Mouse (Mus musculus) heart, embryonic 13.5 days (tissue): ENCODE measurements around the gene Hoxb6. TPM values are rescaled to one million over a fixed set of nuclear protein-coding genes. Genes with fewer than 3 reads are reported as not detected.

Experiments used
- ATAC-seq: fragments of 200-750 bp; cut with Nextera tagmentation; 2 replicates; pipeline ENCODE4 v1.8.0; 2017; ENCODE audit warnings: moderate TSS enrichment; ENCODE audit not compliant: insufficient number of reproducible peaks, low FRiP score, low TSS enrichment; ENCODE audit errors: extremely low read depth
- H3K27ac ChIP-seq: fragments of 300-500 bp; sonication (generic); replicated peaks from 2 replicates; pipeline ENCODE4 v1.5.1; 2015; ENCODE audit warnings: moderate library complexity, mild to moderate bottlenecking, inconsistent platforms
- H3K27me3 ChIP-seq: fragments of 300-500 bp; sonication (generic); replicated peaks from 2 replicates; pipeline ENCODE4 v1.6.1; 2015; ENCODE audit warnings: mild to moderate bottlenecking, inconsistent platforms
- H3K36me3 ChIP-seq: fragments of 300-500 bp; sonication (generic); 2 replicates; pipeline ENCODE4 v1.6.1; 2015; ENCODE audit warnings: mild to moderate bottlenecking, inconsistent platforms
- H3K4me1 ChIP-seq: fragments of 300-500 bp; sonication (generic); 2 replicates; pipeline ENCODE4 v1.6.1; 2015; ENCODE audit warnings: inconsistent platforms
- H3K4me2 ChIP-seq: fragments of 300-500 bp; sonication (generic); 2 replicates; pipeline ENCODE4 v1.6.1; 2015; ENCODE audit warnings: inconsistent platforms, mild to moderate bottlenecking, moderate library complexity
- H3K4me3 ChIP-seq: fragments of 300-500 bp; sonication (generic); 2 replicates; pipeline ENCODE4 v1.5.1; 2015; ENCODE audit warnings: moderate library complexity, mild to moderate bottlenecking, inconsistent platforms
- H3K9ac ChIP-seq: fragments of 300-500 bp; sonication (generic); 2 replicates; pipeline ENCODE4 v1.6.1; 2015; ENCODE audit warnings: inconsistent platforms, mild to moderate bottlenecking, moderate library complexity
- H3K9me3 ChIP-seq: fragments of 300-500 bp; sonication (generic); 2 replicates; pipeline ENCODE4 v1.6.1; 2016; ENCODE audit warnings: inconsistent platforms
- WGBS: fragments of 180-500 bp; shearing (Covaris S2); methylation state at CpG from one replicate; pipeline ENCODE4 v1.1.7; 2015; ENCODE audit warnings: mixed read lengths; 5-methylcytosine and 5-hydroxymethylcytosine counted together
- polyA plus RNA-seq: library from polyadenylated mRNA; unstranded; fragments of >200 nt; fragmentation: Nextera tagmentation; extraction: Ambion mirVana; gene quantifications from 2 replicates; pipeline ENCODE4 v1.2.1, GENCODE M21; 2015

Hoxb6 gene
- polyA plus RNA-seq, 1 experiment from 2014 or later, result 2.0 TPM

GRCm38 (mm10) chr11:96306183-96306907 is 14.1 kb downstream of the Hoxb6 start:
- H3K27ac ChIP-seq, result no peak overlapping the region
- H3K4me2 ChIP-seq, result peak overlapping the region; percentile 3
- WGBS, result 24% methylated on average over 7 of the region's 7 CpGs
- H3K4me1 ChIP-seq, result 0 out of 2 replicates have a peak, but pooled peaks cover 4% of the 10 kb centered on the region
- peak overlapping the region; percentile 15 for H3K4me3 ChIP-seq
- H3K9me3 ChIP-seq, result no peaks in the 10 kb centered on the region
- H3K27me3 ChIP-seq, result peaks cover 100% of the 10 kb centered on the region
- ATAC-seq, result no peak
- H3K9ac ChIP-seq, result no peak overlapping the region
- no peaks in the 10 kb centered on the region for H3K36me3 ChIP-seq

- Histone ChIP-seq H3K27me3 (peaks cover 100% of the 10 kb centered on the region), H3K27ac (no peak overlapping the region), H3K4me3 (peak overlapping the region; percentile 15; the same call in 1 of the 2 replicates), H3K9me3 (no peaks in the 10 kb centered on the region), H3K4me1 (peaks cover 8% of the 10 kb centered on the region; the same call in 1 of the 2 replicates), H3K9ac (no peak overlapping the region), H3K4me2 (no peak overlapping the region; the same call in none of the 2 replicates), H3K36me3 (no peaks in the 10 kb centered on the region)
- ATAC-seq, result no peak
- WGBS, result 17% methylated on average over 13 of the region's 13 CpGs
Measured at GRCm38 (mm10) chr11:96306908-96307269, 14.6 kb downstream of the Hoxb6 start.

GRCm38 (mm10) chr11:96308763-96309162 is 16.5 kb downstream of the Hoxb6 start:
- Histone ChIP-seq H3K9ac (no peak overlapping the region), H3K4me2 (0 out of 2 replicates have a peak overlapping the region, but pooled peaks have one; percentile 6), H3K9me3 (no peaks in the 10 kb centered on the region), H3K27ac (no peak overlapping the region), H3K4me3 (peak overlapping the region; percentile 5; the same call in 1 of the 2 replicates), H3K36me3 (no peaks in the 10 kb centered on the region), H3K4me1 (peaks cover 11% of the 10 kb centered on the region; the same call in 1 of the 2 replicates), H3K27me3 (peaks cover 100% of the 10 kb centered on the region)
- ATAC-seq, result no peak
- WGBS, result 17% methylated on average over 4 of the region's 4 CpGs

- Histone ChIP-seq H3K27me3 (peaks cover 100% of the 10 kb centered on the region), H3K4me1 (peaks cover 11% of the 10 kb centered on the region; the same call in 1 of the 2 replicates), H3K9me3 (no peaks in the 10 kb centered on the region), H3K9ac (no peak overlapping the region), H3K36me3 (no peaks in the 10 kb centered on the region), H3K27ac (no peak overlapping the region), H3K4me2 (0 out of 2 replicates have a peak overlapping the region, but pooled peaks have one; percentile 6), H3K4me3 (peak overlapping the region; percentile 5; the same call in 1 of the 2 replicates)
- ATAC-seq, result no peak
- WGBS, result 24% methylated on average over 4 of the region's 4 CpGs
Measured at GRCm38 (mm10) chr11:96309288-96309687, 17.0 kb downstream of the Hoxb6 start.

- 12% methylated on average over 20 of the region's 20 CpGs for WGBS
- Histone ChIP-seq H3K4me3 (peak overlapping the region; percentile 47; the same call in 1 of the 2 replicates), H3K4me1 (peaks cover 11% of the 10 kb centered on the region; the same call in 1 of the 2 replicates), H3K9ac (no peak overlapping the region), H3K36me3 (no peaks in the 10 kb centered on the region), H3K9me3 (no peaks in the 10 kb centered on the region), H3K27me3 (peaks cover 100% of the 10 kb centered on the region), H3K27ac (no peak overlapping the region), H3K4me2 (peak overlapping the region; percentile 64)
- no peak for ATAC-seq
Measured at GRCm38 (mm10) chr11:96310183-96310938, 18.1 kb downstream of the Hoxb6 start.

GRCm38 (mm10) chr11:96311097-96311496 is 18.8 kb downstream of the Hoxb6 start:
- Histone ChIP-seq H3K36me3 (no peaks in the 10 kb centered on the region), H3K9me3 (no peaks in the 10 kb centered on the region), H3K27me3 (peaks cover 100% of the 10 kb centered on the region), H3K27ac (no peak overlapping the region), H3K9ac (0 out of 2 replicates have a peak overlapping the region, but pooled peaks have one; percentile 28), H3K4me3 (peak overlapping the region; percentile 47), H3K4me1 (peaks cover 11% of the 10 kb centered on the region; the same call in 1 of the 2 replicates), H3K4me2 (peak overlapping the region; percentile 64)
- WGBS, result 15% methylated on average over 6 of the region's 6 CpGs
- ATAC-seq, result no peak

GRCm38 (mm10) chr11:96311520-96312417 is 19.5 kb downstream of the Hoxb6 start:
- Histone ChIP-seq H3K9ac (peak overlapping the region; percentile 28), H3K9me3 (no peaks in the 10 kb centered on the region), H3K36me3 (no peaks in the 10 kb centered on the region), H3K4me3 (peak overlapping the region; percentile 47), H3K27me3 (peaks cover 100% of the 10 kb centered on the region), H3K4me2 (peak overlapping the region; percentile 64), H3K27ac (peak overlapping the region; percentile 17; the same call in 1 of the 2 replicates), H3K4me1 (peaks cover 11% of the 10 kb centered on the region; the same call in 1 of the 2 replicates)
- WGBS, result under 1% methylated on average over 31 of the region's 31 CpGs
- ATAC-seq, result no peak

GRCm38 (mm10) chr11:96313134-96313533 is 20.9 kb downstream of the Hoxb6 start:
- WGBS, result 36% methylated on average over 2 of the region's 2 CpGs
- no peak overlapping the region for H3K4me2 ChIP-seq
- peaks cover 100% of the 10 kb centered on the region for H3K27me3 ChIP-seq
- no peak overlapping the region for H3K9ac ChIP-seq
- H3K9me3 ChIP-seq, result no peaks in the 10 kb centered on the region
- peaks cover 11% of the 10 kb centered on the region; the same call in 1 of the 2 replicates for H3K4me1 ChIP-seq
- H3K36me3 ChIP-seq, result no peaks in the 10 kb centered on the region
- no peak overlapping the region for H3K4me3 ChIP-seq
- no peak for ATAC-seq
- no peak overlapping the region for H3K27ac ChIP-seq

GRCm38 (mm10) chr11:96313806-96314428 is 21.6 kb downstream of the Hoxb6 start:
- Histone ChIP-seq H3K27me3 (peaks cover 100% of the 10 kb centered on the region), H3K9ac (peak overlapping the region; percentile 44; the same call in 1 of the 2 replicates), H3K4me2 (peak overlapping the region; percentile 52), H3K4me3 (peak overlapping the region; percentile 36; the same call in 1 of the 2 replicates), H3K4me1 (peaks cover 14% of the 10 kb centered on the region), H3K36me3 (no peaks in the 10 kb centered on the region), H3K27ac (peak overlapping the region; percentile 25; the same call in 1 of the 2 replicates), H3K9me3 (no peaks in the 10 kb centered on the region)
- no peak for ATAC-seq
- WGBS, result 18% methylated on average over 12 of the region's 12 CpGs

GRCm38 (mm10) chr11:96314671-96315343 is 22.5 kb downstream of the Hoxb6 start:
- H3K9me3 ChIP-seq, result no peaks in the 10 kb centered on the region
- peaks cover 100% of the 10 kb centered on the region for H3K27me3 ChIP-seq
- peak overlapping the region; percentile 52 for H3K4me2 ChIP-seq
- peak overlapping the region; percentile 68 for H3K9ac ChIP-seq
- no peaks in the 10 kb centered on the region for H3K36me3 ChIP-seq
- peaks cover 21% of the 10 kb centered on the region for H3K4me1 ChIP-seq
- H3K4me3 ChIP-seq, result peak overlapping the region; percentile 36
- no peak for ATAC-seq
- WGBS, result 2% methylated on average over 34 of the region's 34 CpGs
- peak overlapping the region; percentile 43 for H3K27ac ChIP-seq
